Mouse (Mus musculus) left cerebral cortex, adult 11 months (tissue): ENCODE data around the gene Cd40lg.

Experiments
- DNase-seq: peaks from one replicate; pipeline ENCODE4 v3.0.0; 2022; ENCODE audit warnings: low spot score

The Cd40lg gene

DNA sequence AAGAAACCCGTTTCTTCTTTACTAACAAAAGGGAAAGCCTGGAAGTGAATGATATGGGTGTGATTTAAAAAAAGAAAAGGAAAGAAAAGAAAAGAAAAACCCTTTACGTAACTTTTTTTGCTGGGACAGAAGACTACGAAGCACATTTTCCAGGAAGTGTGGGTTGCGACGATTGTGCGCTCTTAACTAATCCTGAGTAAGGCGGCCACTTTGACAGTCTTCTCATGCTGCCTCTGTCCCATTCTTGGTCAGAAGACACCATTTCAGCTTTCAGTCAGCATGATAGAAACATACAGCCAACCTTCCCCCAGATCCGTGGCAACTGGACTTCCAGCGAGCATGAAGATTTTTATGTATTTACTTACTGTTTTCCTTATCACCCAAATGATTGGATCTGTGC, at the start of gene Cd40lg:
Cd40lg (plus strand) TSS at position 268 of the 400 bp plus-strand sequence.
- no peak for DNase-seq

GRCm38 (mm10) chrX:57166549-57166948, 45.4 kb upstream of the Cd40lg start:
- DNase-seq = no peak

DNA sequence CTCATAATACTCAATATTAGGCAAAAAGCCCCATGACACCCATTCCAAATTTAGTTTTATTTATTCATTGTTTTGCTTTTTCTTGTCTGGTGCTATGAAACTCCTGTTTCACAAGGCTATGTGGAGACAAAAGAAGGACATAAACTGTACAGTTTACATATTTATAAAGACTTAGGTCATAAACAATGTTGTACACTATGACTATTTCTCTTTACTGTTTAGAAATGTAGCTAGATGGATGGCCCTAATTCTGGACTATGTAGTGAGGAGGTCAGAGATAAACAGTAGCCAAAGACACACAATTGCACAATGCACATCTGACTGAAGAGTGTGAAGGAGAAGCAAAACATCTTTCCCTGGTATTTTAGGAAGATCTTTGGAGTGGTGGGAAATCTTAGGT, 40.7 kb upstream of the Cd40lg start:
- no peak for DNase-seq

- no peak for DNase-seq
Measured at GRCm38 (mm10) chrX:57177225-57177779, 34.6 kb upstream of the Cd40lg start.

- DNase-seq = no peak
Measured at GRCm38 (mm10) chrX:57182470-57182869, 29.5 kb upstream of the Cd40lg start.

DNA sequence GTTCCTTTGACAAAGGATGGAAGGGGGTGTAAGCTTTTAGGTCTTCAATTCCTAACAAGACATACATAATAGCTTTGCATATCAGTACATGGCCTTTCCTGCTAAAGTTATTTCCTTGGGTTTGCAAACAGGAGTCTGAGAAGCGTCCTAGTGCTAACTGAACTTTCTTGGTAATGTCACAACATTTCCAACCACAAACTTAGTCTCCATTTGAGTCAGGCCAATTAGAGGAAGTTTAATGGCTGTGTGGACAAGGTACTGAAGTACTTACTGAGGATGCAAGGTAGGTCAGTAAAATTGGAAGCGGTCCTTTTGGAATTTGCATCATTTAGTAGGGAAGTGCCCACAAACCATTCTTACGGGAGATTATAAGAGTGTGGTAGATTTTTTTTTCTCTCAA, 28.6 kb upstream of the Cd40lg start:
- DNase-seq = no peak

- DNase-seq = no peak
Measured at GRCm38 (mm10) chrX:57187301-57187700, 24.6 kb upstream of the Cd40lg start.

DNA sequence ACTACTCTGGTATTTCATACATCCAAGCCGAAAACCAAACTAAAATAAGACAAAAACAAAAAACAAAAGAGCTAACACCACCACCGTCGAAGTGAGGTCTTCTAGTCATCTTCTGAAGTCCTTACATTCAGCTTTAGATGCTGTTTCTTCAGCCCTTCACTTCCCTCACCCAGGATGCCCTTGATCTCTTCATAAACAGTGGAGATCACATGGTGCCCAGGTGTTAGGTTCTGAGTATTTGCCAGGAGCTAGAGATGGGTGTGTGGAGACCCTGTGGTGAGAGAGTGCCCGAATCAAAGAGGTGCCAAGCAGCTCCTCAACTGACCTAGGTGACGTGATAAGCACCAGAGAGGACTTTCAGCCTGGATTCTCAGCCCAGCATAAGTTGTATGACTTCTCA, 22.6 kb upstream of the Cd40lg start:
- DNase-seq = no peak

GRCm38 (mm10) chrX:57196319-57196718, 15.6 kb upstream of the Cd40lg start:
- no peak for DNase-seq

DNA sequence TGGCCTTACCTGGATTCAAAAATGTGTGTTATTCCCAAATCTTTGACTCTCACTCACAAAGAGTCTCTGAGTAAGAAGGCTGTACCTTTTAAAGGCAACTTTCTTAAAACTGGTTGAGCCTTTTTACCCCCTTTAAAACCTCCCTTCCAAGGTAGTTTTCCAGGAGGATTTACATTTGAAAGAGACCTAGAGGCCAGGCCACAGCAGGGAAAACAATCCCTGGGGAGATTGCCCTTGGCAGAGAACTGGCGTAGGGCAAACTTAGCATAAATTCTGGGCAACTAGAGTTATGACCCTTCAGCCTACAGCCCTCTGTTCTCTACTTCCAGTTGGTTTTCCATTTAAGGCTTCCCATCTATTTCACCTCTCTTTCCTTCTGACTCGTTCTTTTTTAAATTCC, 13.9 kb upstream of the Cd40lg start:
- no peak for DNase-seq

DNA sequence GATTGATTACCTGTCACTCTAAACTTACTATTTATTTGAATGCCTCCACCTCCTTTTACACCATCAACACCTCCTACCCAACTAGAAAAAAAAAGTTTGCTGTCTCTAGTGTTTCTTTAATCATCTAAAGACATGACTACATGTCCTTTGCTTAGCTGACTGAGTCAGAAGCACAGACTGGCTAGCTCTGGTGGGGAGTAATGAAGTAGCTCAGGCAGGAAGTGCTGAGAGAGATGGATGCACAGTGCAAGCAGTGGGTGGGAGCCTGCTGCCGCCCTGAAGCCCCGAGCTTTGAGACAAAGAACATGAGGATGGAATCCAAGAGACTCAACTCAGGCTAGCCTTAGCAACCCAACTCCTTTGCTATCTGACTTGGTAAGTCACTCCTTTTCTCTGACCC, 11.5 kb upstream of the Cd40lg start:
- DNase-seq = no peak

DNA sequence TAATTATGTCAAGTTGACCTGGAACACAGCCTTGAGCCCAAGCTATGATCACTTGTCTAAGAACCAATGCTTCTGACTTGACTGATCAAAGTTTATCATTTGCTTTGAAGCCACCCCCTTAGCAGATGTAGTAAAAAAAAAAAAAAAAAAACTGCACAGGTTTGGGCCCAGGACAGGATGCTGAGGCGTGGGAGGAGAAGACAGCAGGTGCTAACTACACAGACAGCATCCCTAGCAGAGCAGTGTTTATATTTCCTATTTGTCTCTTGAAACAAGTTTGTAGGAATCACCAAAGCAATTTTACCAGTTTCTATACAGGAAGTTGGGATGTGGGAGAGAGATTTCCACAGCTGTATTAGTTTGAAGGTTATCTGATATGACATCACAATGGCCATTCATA, 1.4 kb upstream of the Cd40lg start:
- no peak for DNase-seq

- DNase-seq = no peak
Measured at GRCm38 (mm10) chrX:57212862-57213261, 919 bp downstream of the Cd40lg start.

DNA sequence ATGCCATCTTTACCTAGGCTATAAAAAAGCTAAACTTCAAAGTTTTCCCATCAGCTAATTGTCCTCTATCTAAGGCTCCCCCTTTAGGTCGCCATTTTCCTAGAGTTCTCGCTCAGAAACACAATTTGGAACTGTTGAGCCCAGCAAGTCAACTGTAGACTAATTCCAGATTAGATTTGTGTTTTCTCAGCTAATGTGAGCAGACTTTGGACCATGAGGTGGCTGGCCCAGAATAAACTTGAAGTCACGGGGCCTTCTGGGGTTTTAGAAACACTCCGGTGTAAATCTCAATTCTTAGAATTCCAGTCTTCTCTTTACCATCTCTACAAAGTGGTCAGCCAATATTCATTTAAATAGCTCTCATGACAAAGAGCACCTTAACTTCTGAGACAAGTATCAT, 3.6 kb downstream of the Cd40lg start:
- DNase-seq = no peak

- no peak for DNase-seq
Measured at GRCm38 (mm10) chrX:57216271-57216670, 4.3 kb downstream of the Cd40lg start.

- no peak for DNase-seq
Measured at GRCm38 (mm10) chrX:57219563-57219962, 7.6 kb downstream of the Cd40lg start.

- DNase-seq = no peak
Measured at GRCm38 (mm10) chrX:57221881-57222280, 9.9 kb downstream of the Cd40lg start.

DNA sequence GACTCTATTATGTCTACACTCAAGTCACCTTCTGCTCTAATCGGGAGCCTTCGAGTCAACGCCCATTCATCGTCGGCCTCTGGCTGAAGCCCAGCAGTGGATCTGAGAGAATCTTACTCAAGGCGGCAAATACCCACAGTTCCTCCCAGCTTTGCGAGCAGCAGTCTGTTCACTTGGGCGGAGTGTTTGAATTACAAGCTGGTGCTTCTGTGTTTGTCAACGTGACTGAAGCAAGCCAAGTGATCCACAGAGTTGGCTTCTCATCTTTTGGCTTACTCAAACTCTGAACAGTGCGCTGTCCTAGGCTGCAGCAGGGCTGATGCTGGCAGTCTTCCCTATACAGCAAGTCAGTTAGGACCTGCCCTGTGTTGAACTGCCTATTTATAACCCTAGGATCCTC, 11.4 kb downstream of the Cd40lg start:
- DNase-seq = no peak

- DNase-seq = no peak
Measured at GRCm38 (mm10) chrX:57228178-57228577, 16.2 kb downstream of the Cd40lg start.

DNA sequence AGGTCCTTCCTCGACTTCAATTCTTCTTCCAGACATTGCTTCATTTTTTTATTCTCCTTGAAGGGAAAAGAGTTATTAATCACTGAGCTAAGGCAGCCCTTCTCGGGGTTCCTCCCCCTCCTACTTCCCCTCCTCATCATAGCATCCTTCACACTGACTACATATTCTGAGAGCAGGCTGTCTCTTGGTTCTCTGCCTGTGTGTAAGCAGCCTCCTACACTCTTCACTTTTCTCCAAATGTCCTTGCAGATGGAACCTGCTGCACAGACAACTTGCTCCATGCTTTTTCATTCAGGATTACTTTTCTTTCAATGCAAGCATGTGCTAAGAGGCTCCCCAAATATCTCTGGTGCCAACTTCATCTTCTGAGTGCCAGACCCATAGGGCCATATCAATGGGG, 21.7 kb downstream of the Cd40lg start:
- no peak for DNase-seq

DNA sequence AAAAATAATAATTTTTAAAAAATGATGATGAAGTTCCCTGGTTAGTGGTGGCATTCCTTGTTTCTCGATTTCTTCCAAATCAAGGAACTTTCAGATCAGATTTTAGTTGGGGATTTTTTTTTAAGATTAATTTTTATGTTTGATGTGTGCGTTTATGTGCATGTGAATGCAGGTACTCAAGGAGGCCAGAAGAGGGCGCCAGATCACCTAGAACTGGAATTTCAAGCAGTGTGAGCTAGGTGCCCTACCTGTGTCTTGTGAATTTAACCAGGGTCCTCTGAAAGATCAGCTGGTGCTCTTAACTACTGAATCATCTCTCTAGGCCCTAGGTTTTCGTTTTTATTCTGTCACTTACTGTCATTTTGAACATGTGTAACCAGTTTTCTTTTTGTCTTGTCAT, 24.0 kb downstream of the Cd40lg start:
- DNase-seq = no peak

DNA sequence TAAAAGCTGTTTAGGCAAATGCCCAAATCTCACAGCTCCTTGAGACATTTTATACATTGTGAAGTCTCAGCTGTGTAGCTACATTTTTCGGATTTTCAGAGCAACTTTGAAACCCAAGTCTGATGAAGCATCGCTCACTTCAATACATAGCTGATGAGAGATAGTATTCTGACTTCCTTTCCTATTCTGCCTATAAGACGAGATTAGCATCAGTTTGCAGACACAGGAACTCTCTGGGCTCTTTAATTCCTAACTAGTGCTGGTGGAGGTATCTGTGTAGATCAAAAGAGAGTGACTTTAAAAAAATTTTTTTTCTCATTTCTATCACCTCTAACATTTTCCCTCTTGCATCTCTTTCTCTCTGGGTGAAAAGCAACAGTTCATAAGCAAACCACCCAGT, 26.6 kb downstream of the Cd40lg start:
- DNase-seq = no peak

DNA sequence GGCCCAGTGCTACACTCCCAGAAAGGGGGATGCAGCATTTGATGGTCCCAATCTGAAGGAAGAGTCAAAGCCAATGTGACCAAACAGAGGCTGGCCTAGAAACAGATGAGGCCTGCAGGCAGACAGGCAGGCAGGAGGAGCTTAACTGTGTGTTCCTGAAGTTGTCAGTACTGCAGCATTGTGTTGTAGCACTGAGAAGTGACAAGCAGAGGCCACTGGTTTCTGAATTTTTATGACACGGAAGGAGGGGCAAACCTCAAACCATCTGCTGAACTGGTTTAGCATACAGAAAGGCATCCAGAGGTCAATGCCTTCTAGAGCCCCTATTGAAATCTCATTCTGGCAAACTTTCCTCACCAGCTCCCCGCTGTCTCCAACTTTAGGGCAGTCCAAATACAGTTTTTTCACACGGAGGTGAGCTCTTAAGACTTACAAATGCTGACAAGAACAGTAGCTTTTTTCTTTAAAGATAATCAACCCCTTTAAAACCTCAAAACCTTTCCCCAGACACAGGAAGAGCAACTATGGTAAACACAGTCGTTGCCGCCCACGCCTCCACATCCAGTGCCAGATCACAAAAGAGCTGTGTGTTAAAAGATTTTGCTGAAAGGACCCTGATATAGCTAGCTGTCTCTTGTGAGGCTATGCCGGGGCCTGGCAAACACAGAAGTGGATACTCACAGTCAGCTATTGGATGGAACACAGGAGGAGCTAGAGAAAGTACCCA, 41.5 kb downstream of the Cd40lg start:
- DNase-seq = no peak

DNA sequence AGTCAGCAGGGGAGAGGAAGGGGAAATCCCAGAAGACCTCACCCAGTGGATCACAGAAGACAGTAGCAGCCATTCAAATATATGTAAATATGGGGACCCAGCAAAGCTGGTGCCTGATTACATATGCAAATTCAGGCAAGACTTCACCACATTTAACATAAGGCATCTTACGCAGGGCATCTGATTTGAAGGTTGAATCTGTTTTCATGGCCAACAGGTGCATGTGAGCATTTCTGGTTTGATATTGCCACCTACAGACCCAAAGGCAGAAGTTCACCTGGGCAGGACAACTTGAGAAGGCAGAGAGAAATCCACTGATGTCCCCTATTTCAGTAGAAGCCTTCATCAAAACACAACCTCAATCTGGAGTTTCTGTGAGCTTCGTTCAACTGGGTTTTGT, 48.8 kb downstream of the Cd40lg start:
- no peak for DNase-seq
